Mouse (Mus musculus) CH12.LX (cell line): ENCODE measurements around the gene Cstad.

Source experiments
- CTCF ChIP-seq, 2 experiments: IDR thresholded peaks in 1 of 2; conservative IDR thresholded peaks in 1 of 2; 2 replicates each; pipeline ENCODE4 v1.5.1; 2011 to 2012; ENCODE audit warnings: low read depth in 2 of 2, low read length in 2 of 2, improper control_type of control experiment in 1 of 2, inconsistent platforms in 1 of 2, mild to moderate bottlenecking in 1 of 2, moderate library complexity in 1 of 2
- E2F4 ChIP-seq: IDR thresholded peaks from 2 replicates; pipeline ENCODE4 v1.6.1; 2011; ENCODE audit warnings: low read depth, low read length, improper control_type of control experiment; ENCODE audit not compliant: insufficient replicate concordance
- EP300 ChIP-seq: IDR thresholded peaks from 2 replicates; pipeline ENCODE4 v1.6.1; 2011; ENCODE audit warnings: low read length, improper control_type of control experiment
- ETS1 ChIP-seq: conservative IDR thresholded peaks from 2 replicates; pipeline ENCODE4 v1.6.1; 2012; ENCODE audit warnings: low read depth, mild to moderate bottlenecking, inconsistent platforms, low read length, improper control_type of control experiment, moderate library complexity
- JUND ChIP-seq: conservative IDR thresholded peaks from 2 replicates; pipeline ENCODE4 v1.6.1; 2011; ENCODE audit warnings: low read depth, low read length, improper control_type of control experiment
- MAZ ChIP-seq: IDR thresholded peaks from 2 replicates; pipeline ENCODE4 v1.6.1; 2012; ENCODE audit warnings: low read depth, mild to moderate bottlenecking, inconsistent platforms, low read length, improper control_type of control experiment, moderate library complexity
- POLR2A ChIP-seq: IDR thresholded peaks from 2 replicates; pipeline ENCODE4 v1.6.1; 2011; ENCODE audit warnings: low read depth, mild to moderate bottlenecking, improper control_type of control experiment, low read length
- SMC3 ChIP-seq: IDR thresholded peaks from 2 replicates; pipeline ENCODE4 v1.6.1; 2011; ENCODE audit warnings: low read depth, low read length, improper control_type of control experiment
- TCF12 ChIP-seq: IDR thresholded peaks from 2 replicates; pipeline ENCODE4 v1.6.1; 2014; ENCODE audit warnings: low read depth, mild to moderate bottlenecking, inconsistent platforms, low read length, improper control_type of control experiment
- ZMIZ1 ChIP-seq: IDR thresholded peaks from 2 replicates; pipeline ENCODE4 v1.6.1; 2012; ENCODE audit warnings: low read depth, mild to moderate bottlenecking, inconsistent platforms, low read length, improper control_type of control experiment

DNA sequence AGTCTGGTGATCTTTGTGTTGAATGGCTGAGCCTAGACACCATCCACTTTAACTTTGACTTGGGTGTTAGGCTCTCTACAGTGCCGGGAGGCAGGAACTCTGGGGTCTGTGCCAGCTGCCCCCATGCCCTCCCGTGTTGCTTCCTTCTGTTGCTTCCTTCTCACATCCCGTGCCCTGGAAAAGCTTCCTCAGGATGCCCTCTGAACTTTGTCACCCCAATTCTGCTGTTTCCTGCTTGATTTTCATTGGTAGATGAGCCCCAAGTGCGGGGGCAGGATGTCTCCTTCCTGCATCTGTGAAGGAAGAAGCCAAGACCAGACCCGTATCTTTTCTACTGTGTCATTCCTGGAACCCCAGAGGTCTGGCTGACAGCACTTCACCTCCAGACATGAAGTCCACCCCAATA, 41.4 kb downstream of the Cstad start:
- TF ChIP-seq POLR2A = no peak
- no peak for TF ChIP-seq SMC3
- TF ChIP-seq MAZ = no peak
- TF ChIP-seq JUND = no peak
- TF ChIP-seq CTCF (conservative IDR thresholded peaks at IDR 0.05 in 1 of 2, IDR thresholded peaks at IDR 0.05 in 1 of 2; ENCODE audit: low read depth in 2 of 2, low read length in 2 of 2) = no peak
- TF ChIP-seq EP300 = no peak
- no peak for TF ChIP-seq ZMIZ1
- TF ChIP-seq ETS1 = no peak
- no peak for TF ChIP-seq TCF12
- no peak for TF ChIP-seq E2F4
